Mouse (Mus musculus) liver, embryonic 14.5 days (tissue): Measurements from ENCODE around the gene Bcl3.

Experiments used
- CTCF ChIP-seq: IDR thresholded peaks from 2 replicates; pipeline ENCODE4 v1.5.1; 2016; ENCODE audit warnings: antibody characterized with exemption, low read depth, control low read depth
- EP300 ChIP-seq: IDR thresholded peaks from 2 replicates; pipeline ENCODE4 v1.6.1; 2016; ENCODE audit warnings: antibody characterized with exemption, low read depth

DNA sequence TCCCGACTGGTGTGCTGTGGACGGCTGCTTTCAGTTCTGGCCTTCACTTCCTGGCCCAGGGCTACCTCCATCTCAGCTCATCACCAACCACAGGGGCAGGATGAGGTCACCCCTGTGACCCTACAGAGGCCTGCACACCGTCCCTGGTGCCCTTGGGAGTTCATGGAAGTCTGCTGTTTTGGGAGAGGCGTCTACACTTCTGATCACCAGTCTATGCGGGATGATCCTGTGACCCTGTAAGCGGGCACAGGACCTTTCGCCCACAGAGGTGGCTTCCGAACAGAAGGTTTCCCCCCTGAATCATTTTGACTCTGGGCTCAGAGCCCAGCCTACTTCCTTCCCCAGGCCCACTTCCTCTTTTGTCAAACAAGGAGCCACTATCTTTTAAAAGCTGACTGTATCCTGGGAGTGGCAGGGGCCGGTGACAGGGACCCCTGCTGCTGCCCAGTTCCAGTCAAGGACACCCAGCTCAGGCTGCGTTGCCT is 48.6 kb upstream of the Bcl3 start:
- TF ChIP-seq CTCF, result no peak
- no peak for TF ChIP-seq EP300
